Mouse (Mus musculus) erythroblast, embryonic 14.5 days (primary cell): Measurements from ENCODE around the gene Hacd2.

Experiments used
- GATA1 ChIP-seq: IDR thresholded peaks from 2 replicates; pipeline ENCODE4 v1.6.1; 2012; ENCODE audit warnings: low read length, inconsistent platforms, mixed read lengths
- TAL1 ChIP-seq: IDR thresholded peaks from 3 replicates; pipeline ENCODE4 v1.6.1; 2012; ENCODE audit warnings: low read length, inconsistent platforms, mixed read lengths

DNA sequence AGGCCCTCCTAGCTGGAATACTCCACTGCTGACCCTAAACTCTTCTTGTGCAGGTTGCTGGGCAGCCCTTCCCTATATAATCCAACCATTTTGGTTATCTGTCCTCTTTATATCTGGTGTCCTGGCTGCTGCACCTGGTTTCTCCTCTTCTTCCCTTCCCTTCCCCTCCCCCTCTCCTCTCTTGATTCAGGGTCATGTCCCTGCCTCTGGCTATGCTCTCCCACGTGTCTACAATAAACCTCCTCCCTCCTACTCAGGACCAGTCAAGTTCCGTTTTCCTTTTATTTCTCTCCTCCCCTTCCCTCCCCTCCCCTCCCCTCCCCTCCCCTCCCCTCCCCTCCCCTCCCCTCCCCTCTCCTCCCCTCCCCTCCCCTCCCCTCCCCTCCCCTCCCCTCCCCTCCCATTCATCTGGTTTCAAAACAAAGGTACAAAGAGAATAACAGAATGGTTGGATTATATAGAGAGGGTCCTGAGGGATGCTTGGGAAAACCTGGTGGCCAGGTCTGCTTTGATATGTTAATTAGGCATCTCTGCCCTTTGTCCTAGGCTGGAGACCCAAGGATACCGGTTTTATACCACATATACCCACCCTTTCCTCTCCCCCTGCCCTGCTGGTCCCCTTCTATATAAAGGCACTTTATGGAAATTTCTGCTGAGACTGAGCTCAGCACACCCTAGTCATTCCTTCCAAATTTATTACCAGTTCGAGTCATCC is 16.3 kb downstream of the Hacd2 start:
- TF ChIP-seq TAL1 (no peak), GATA1 (no peak)
